Mouse (Mus musculus) lung, postnatal 0 days (tissue): ENCODE results near the gene Helz. TPM values are rescaled to one million over a fixed set of nuclear protein-coding genes. Genes with fewer than 3 reads are reported as not detected.

Experiments
- ATAC-seq: fragments of 200-750 bp; cut with Nextera tagmentation; 2 replicates; pipeline ENCODE4 v1.8.0; 2017; ENCODE audit warnings: moderate library complexity
- DNase-seq: peaks from one replicate; pipeline ENCODE4 v3.0.0-alpha.2; 2016; ENCODE audit warnings: low spot score
- H3K27ac ChIP-seq: fragments of 300-500 bp; sonication (generic); 2 replicates; pipeline ENCODE4 v1.5.1; 2014; ENCODE audit warnings: antibody characterized with exemption, mild to moderate bottlenecking, low read length, mixed read lengths
- H3K27me3 ChIP-seq: fragments of 300-500 bp; sonication (generic); replicated peaks from 2 replicates; pipeline ENCODE4 v1.6.1; 2014; ENCODE audit warnings: low read length, mixed read lengths; ENCODE audit not compliant: insufficient read depth
- H3K36me3 ChIP-seq: fragments of 300-500 bp; sonication (generic); 2 replicates; pipeline ENCODE4 v1.6.1; 2014; ENCODE audit warnings: low read length, mixed read lengths; ENCODE audit not compliant: insufficient read depth
- H3K4me1 ChIP-seq: fragments of 300-500 bp; sonication (generic); 2 replicates; pipeline ENCODE4 v1.6.1; 2014; ENCODE audit warnings: antibody characterized with exemption, low read depth, low read length, mixed read lengths; ENCODE audit not compliant: insufficient read depth
- H3K4me2 ChIP-seq: fragments of 300-500 bp; sonication (generic); replicated peaks from 2 replicates; pipeline ENCODE4 v1.6.1; 2014; ENCODE audit warnings: low read depth, mild to moderate bottlenecking, low read length, moderate library complexity, mixed read lengths
- H3K4me3 ChIP-seq: fragments of 300-500 bp; sonication (generic); 2 replicates; pipeline ENCODE4 v1.5.1; 2014; ENCODE audit warnings: low read depth, low read length
- H3K9ac ChIP-seq: fragments of 300-500 bp; sonication (generic); replicated peaks from 2 replicates; pipeline ENCODE4 v1.6.1; 2014; ENCODE audit warnings: low read depth, mild to moderate bottlenecking
- H3K9me3 ChIP-seq: fragments of 300-500 bp; sonication (generic); 2 replicates; pipeline ENCODE4 v1.6.1; 2016; ENCODE audit warnings: low read length, mixed read lengths
- CTCF ChIP-seq: IDR thresholded peaks from 2 replicates; pipeline ENCODE4 v1.5.1; 2016; ENCODE audit warnings: antibody characterized with exemption, mild to moderate bottlenecking
- EP300 ChIP-seq: IDR thresholded peaks from 2 replicates; pipeline ENCODE4 v1.6.1; 2016; ENCODE audit warnings: antibody characterized with exemption, mild to moderate bottlenecking, control low read depth
- WGBS: fragments of 180-500 bp; shearing (Covaris S2); extraction: QIAGEN DNeasy Blood & Tissue Kit; methylation state at CpG from one replicate; pipeline ENCODE4 v1.1.7; 2014; 5-methylcytosine and 5-hydroxymethylcytosine counted together
- polyA plus RNA-seq: library from polyadenylated mRNA; unstranded; fragments of >200 nt; fragmentation: Nextera tagmentation; extraction: Ambion mirVana; gene quantifications from 2 replicates; pipeline ENCODE4 v1.2.1, GENCODE M21; 2015

The Helz gene
- polyA plus RNA-seq, 1 experiment from 2014 or later = 8.4 TPM

- no peak for DNase-seq
- TF ChIP-seq CTCF (no peak), EP300 (no peak)
- no peak for ATAC-seq
- no peak overlapping the region for H3K4me2 ChIP-seq
- no peak overlapping the region for H3K4me3 ChIP-seq
- H3K27me3 ChIP-seq = no peaks in the 10 kb centered on the region
- 79% methylated on average over 7 of the region's 7 CpGs for WGBS
- no peak overlapping the region for H3K27ac ChIP-seq
- no peak overlapping the region for H3K9ac ChIP-seq
- H3K36me3 ChIP-seq = no peaks in the 10 kb centered on the region
- H3K9me3 ChIP-seq = no peaks in the 10 kb centered on the region
- H3K4me1 ChIP-seq = no peaks in the 10 kb centered on the region
Measured at GRCm38 (mm10) chr11:107714368-107714767, 166.6 kb downstream of the Helz start.

GRCm38 (mm10) chr11:107716332-107716938, 168.7 kb downstream of the Helz start, which contains the start of gene Cacng1:
Gene Cacng1, minus strand, starts transcription at chr11:107716522.
- no peak for DNase-seq
- H3K4me1 ChIP-seq = no peaks in the 10 kb centered on the region
- no peak within 1 kb of the TSS for H3K9ac ChIP-seq
- no peak for ATAC-seq
- H3K4me3 ChIP-seq = no peak within 1 kb of the TSS
- H3K9me3 ChIP-seq = no peaks in the 10 kb centered on the region
- no peaks in the 10 kb centered on the region for H3K27me3 ChIP-seq
- TF ChIP-seq CTCF (no peak), EP300 (no peak)
- no peaks in the 10 kb centered on the region for H3K36me3 ChIP-seq
- H3K27ac ChIP-seq = no peak within 1 kb of the TSS
- no peak within 1 kb of the TSS for H3K4me2 ChIP-seq
- WGBS = 70% methylated on average over 16 of the region's 16 CpGs

DNA sequence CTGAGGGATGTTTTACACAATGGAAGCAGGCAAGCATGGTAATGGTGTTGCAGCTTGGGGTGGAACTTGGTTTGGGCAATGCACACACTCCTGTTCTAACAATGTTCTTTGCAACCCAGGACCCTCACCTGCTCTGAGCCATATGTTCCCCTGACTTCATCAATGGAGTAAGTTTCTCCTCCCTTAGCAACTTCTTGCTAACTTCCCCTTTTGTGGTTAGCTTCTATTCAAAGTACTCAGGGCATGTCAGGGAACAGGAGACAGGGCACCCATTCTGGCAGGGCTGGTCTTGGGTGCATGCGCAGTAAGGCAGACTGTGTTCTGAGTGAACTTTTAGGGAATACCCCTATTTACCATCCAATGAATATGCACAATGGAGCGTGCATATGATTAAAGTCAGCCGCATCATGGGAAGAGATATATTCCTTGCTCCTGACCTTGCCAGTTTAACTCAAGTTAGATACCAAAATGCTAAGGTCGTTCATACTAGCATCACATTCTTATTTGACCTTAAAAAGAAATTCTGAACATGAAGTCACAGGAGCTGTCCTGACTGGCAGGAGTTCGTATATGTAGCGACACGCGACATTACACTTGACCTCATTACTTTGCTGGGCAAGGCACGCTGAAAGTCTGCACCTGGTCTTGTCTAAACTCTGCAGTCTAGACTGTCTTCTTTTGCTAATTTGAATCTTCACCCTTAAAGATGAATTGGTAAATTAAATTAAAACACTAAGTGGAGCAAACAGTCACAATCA, 172.7 kb downstream of the Helz start:
- Histone ChIP-seq H3K4me2 (no peak overlapping the region), H3K27ac (no peak overlapping the region), H3K9me3 (no peaks in the 10 kb centered on the region), H3K27me3 (no peaks in the 10 kb centered on the region), H3K4me1 (no peaks in the 10 kb centered on the region), H3K36me3 (no peaks in the 10 kb centered on the region), H3K9ac (no peak overlapping the region), H3K4me3 (no peak overlapping the region)
- no peak for DNase-seq
- no peak for TF ChIP-seq EP300
- no peak for TF ChIP-seq CTCF
- no peak for ATAC-seq
- 80% methylated on average over 9 of the region's 9 CpGs for WGBS

- Histone ChIP-seq H3K36me3 (no peaks in the 10 kb centered on the region), H3K4me1 (no peaks in the 10 kb centered on the region), H3K27ac (no peak overlapping the region), H3K4me2 (no peak overlapping the region), H3K9me3 (no peaks in the 10 kb centered on the region), H3K4me3 (no peak overlapping the region), H3K9ac (no peak overlapping the region), H3K27me3 (no peaks in the 10 kb centered on the region)
- ATAC-seq (no peak), DNase-seq (no peak)
- TF ChIP-seq EP300 (no peak), CTCF (no peak)
- WGBS = 77% methylated on average over 7 of the region's 7 CpGs
Measured at GRCm38 (mm10) chr11:107721057-107721456, 173.3 kb downstream of the Helz start.

- no peak overlapping the region for H3K4me3 ChIP-seq
- no peaks in the 10 kb centered on the region for H3K36me3 ChIP-seq
- H3K27me3 ChIP-seq = no peaks in the 10 kb centered on the region
- 73% methylated on average over 8 of the region's 8 CpGs for WGBS
- DNase-seq (no peak), ATAC-seq (no peak)
- H3K9me3 ChIP-seq = no peaks in the 10 kb centered on the region
- no peak overlapping the region for H3K4me2 ChIP-seq
- TF ChIP-seq CTCF (no peak), EP300 (no peak)
- no peak overlapping the region for H3K27ac ChIP-seq
- no peak overlapping the region for H3K9ac ChIP-seq
- H3K4me1 ChIP-seq = no peaks in the 10 kb centered on the region; the same call in 1 of the 2 replicates
Measured at GRCm38 (mm10) chr11:107724603-107725002, 176.9 kb downstream of the Helz start.

DNA sequence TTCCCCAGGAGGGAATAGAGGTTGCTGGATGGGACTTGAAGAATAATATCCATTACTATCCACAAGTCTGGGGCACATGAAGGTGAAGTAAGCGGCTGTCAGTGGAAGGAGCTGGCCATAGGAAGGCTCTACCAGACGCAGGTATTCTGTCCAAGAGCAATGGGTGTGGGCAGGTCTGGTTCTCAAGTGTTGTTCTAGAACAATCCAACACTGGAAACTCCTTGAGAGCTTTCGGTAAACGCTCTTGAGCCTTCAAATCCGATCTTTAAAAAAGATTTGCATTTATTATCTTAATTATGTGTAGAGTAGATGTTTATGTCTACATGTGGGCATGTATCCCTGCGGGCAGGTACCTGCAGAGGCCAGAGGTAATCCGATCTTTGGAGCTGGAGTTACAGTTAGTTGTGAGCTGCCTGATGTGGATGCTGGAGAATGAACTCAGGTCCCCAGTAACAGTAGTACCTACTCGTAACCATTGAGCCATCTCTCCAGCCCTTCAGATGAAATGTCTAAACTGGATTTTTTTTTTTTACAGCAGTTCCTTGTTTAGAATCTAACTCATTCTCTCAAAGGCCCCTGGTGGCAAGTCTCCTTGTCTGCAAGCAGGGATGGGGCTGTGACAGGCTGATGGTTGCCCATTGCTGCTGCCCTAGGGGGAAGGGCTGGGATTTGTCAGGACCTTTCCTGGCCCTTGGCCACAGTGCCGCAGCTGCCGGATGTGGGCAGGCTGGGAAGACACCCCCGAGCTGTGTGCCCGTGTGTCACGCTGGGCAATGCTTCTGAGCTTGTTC, 180.5 kb downstream of the Helz start:
- ATAC-seq (peak; percentile 87), DNase-seq (peak; percentile 83)
- H3K9ac ChIP-seq = no peak overlapping the region
- no peak overlapping the region for H3K4me3 ChIP-seq
- no peaks in the 10 kb centered on the region for H3K36me3 ChIP-seq
- H3K4me1 ChIP-seq = no peaks in the 10 kb centered on the region; the same call in 1 of the 2 replicates
- peak overlapping the region; percentile 44 for H3K27ac ChIP-seq
- no peak overlapping the region for H3K4me2 ChIP-seq
- WGBS = 53% methylated on average over 13 of the region's 13 CpGs
- peak; percentile 89 for TF ChIP-seq EP300
- TF ChIP-seq CTCF = peak; percentile 38
- no peaks in the 10 kb centered on the region for H3K27me3 ChIP-seq
- no peaks in the 10 kb centered on the region for H3K9me3 ChIP-seq
